Mouse (Mus musculus) R1 (cell line): Measurements from ENCODE around the gene Filip1.
A peak's percentile ranks its signal among the peaks of the same experiment; 100 is the strongest.

Experiments used
- DNase-seq: peaks from one replicate; pipeline ENCODE4 v3.0.0-alpha.2; 2018; ENCODE audit warnings: low read depth, low spot score

Gene Filip1

DNA sequence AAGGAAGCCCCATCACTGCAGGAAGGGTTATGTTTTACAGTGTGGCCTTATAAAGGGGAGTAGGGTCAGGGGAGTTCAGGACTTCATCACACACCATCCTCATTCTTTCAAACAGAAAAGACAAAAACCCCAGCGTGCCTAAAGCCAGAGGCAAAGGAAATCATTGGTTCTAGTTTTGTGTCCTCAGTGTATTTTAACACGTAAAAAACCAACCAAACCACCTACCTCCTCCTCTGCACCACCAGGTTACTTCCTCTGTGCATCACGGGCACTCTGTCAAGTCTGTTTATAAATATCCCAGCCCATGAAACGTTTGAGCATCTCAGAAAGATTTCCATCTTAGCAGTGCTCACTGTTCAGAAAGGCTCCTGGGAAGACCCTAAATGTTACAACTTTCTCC lies 98.4 kb downstream of the Filip1 start:
- no peak for DNase-seq

GRCm38 (mm10) chr9:79912971-79913370 lies 99.7 kb downstream of the Filip1 start:
- no peak for DNase-seq

DNA sequence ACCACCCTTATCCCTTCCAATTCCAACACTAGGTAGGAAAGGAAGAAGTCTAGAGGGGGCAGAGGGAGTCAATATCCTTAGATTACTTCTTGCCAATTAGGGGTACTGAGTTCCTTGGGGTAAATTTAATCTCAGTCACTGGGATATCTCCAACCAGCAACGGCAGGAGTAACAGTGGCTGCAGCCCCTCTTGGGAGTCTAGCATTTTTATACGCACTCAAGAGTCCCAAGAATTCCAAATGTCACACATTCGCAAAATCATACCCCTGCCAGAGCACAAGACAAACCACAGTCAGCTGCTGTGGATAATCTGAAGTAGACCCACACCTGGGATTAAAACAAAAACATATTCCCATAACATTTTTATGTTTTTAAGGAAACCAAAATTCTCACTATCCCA lies 102.5 kb downstream of the Filip1 start:
- no peak for DNase-seq

DNA sequence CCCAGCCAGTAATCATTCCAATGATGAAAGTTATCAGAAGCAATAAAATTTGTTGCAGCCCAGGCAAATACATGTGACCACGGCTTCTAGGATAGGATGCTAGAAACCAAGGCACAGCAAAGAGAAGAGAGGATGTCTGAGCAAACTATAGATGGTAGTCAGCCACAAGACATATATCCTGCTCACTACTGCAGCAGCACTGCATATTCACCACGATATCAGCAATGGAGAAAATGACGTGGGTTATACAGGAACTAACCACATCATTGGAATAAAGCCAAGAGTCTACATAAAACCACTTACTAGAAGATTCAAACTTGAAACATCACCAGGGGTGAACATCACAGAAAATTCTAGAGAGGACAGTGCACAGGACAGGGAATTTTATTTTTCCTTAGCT lies 113.8 kb downstream of the Filip1 start:
- no peak for DNase-seq

GRCm38 (mm10) chr9:79894665-79895064 lies 118.0 kb downstream of the Filip1 start:
- no peak for DNase-seq

- no peak for DNase-seq
Measured at GRCm38 (mm10) chr9:79893841-79894612, 118.6 kb downstream of the Filip1 start.

- DNase-seq = no peak
Measured at GRCm38 (mm10) chr9:79892183-79892582, 120.5 kb downstream of the Filip1 start.

DNA sequence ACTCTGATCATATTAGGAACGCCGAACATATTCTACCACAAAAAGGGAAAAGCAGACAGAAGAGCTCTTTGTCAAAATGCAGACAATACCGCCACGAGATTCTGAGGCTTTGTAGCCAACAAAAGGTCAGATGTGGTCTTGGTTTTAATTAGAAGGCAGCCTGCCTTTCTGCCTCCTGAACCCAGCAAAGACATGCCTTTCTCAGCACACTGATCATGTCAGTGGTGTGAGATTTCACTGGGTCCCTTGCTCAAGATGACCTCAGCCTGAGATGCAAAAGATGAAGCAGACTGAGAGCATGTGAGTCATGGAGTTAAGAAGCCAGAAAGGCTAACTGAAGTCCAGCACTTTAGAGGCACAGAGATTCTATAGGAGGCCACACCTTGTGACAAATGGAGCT lies 122.2 kb downstream of the Filip1 start:
- DNase-seq = no peak

DNA sequence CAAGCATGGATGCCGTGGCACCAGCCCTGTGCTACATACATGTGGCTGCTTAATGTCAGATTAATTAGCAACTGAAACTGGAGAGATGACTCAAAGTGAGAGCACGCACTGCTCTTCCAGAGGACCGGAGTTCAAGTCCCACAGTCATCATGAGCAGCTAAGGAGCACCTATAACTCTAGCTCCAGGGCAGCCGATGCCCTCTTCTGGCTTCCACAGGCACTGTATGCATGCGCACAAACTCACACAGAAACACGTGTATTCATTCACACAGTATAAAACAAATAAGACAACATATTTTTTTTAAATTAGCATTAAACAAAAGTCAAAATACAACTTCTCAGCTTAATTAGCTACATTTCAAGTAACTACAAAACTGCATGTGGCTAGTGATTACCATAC lies 123.5 kb downstream of the Filip1 start:
- no peak for DNase-seq

- DNase-seq = no peak
Measured at GRCm38 (mm10) chr9:79885244-79886210, 127.1 kb downstream of the Filip1 start.

DNA sequence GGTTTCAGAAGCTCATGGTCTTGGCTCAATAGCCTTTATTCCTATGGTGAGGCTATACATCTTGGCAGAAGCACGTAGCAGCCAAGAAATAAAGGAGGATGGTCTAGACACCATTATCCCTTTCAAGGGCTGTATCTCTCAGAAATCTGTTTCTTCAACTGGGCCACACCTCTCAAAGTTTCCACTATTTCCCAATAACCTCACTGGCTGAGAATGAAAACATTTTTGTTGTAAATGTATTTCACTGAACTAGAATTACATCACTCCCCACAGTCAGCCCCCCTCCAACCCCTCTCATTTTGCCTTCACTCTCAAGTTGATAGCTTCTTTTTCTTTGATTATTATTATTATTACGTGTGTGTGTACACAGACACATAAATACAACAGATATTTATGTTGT lies 129.5 kb downstream of the Filip1 start:
- no peak for DNase-seq

DNA sequence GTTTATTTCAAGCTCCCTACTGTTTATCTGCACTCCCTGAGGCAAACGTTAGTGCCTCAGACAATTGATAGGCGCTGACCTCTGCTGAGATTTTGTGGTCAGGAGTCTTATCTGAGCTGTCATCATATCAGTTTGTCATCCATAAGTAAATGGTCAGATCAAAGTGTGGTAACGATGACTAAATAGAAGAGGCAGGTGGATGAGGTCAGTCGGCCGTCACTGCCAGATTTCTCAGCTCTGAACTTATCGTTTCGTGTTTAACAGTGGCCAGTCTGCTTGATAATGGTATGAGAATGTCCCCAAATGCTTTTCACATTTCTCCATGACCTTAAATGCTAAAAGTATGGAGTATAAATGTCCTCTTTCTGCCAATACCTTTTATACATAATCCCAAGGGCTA lies 132.6 kb downstream of the Filip1 start:
- no peak for DNase-seq

DNA sequence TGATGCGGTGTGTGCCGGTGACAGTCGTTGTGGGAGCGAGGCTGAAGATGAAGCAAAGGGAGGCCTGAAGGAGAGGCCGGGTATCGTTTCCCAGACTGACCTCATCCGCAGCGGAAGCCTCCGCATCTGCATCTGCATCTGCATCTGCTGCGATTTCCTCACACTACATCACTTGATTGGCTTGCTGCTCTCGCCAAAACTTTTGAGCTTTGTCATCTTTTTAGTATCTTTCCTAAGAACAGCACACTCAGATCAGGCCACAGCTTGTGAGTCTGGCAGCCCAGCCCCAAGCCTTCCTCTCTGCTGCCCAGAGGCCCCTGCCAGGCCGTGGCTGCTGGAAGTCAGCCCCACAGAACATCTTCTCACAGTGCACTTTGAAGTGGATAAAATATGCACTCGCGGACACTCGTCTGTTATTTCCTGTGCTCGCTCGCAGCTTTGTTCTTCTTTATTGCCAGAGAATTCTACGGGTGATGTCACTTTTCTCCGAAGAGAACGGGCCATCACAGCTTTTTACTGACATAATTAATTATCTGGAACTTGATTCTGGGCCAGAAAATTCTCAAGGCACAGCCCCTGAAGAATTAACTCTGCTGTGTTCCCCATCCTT lies 137.0 kb downstream of the Filip1 start:
- DNase-seq = no peak

DNA sequence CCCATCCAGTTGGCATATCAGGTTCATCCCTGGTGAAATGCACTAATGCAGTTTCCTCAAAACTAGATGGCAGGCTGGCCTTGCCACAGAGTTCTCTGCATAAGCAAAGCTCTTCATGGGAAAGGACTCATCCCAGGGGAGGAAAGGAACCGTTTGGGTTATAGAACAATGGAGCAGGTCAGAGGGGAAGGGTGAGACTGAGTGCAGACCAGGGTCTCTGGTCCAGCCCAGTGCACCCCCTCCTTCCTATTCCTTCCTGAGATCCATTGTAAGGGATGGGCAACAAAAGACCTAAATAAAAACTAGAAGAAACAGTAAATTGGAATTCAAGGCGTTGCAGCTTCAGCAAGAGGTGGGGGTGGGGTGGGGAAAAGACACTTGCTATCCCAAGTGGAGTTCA lies 140.1 kb downstream of the Filip1 start:
- no peak for DNase-seq

DNA sequence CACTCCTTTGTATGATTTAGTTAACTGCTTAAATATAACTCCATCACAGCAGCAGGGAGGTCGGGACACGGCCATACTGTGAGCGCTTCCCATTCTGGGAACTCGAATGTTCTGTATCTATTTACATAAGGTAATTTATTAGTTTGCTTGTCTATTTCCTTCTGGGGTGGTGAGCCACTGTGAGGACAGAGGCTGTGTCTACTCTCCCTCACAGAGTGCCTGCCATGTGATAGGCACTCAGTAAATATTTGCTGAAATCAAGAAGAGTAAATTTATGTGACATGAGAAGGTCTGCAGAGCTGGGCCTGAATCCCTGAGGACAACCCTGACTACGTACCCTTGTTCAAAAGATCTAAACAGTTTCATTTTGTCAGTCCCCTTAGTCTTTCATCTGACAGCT lies 143.1 kb downstream of the Filip1 start:
- no peak for DNase-seq

GRCm38 (mm10) chr9:79865998-79866397 lies 146.7 kb downstream of the Filip1 start:
- peak; percentile 12 for DNase-seq

DNA sequence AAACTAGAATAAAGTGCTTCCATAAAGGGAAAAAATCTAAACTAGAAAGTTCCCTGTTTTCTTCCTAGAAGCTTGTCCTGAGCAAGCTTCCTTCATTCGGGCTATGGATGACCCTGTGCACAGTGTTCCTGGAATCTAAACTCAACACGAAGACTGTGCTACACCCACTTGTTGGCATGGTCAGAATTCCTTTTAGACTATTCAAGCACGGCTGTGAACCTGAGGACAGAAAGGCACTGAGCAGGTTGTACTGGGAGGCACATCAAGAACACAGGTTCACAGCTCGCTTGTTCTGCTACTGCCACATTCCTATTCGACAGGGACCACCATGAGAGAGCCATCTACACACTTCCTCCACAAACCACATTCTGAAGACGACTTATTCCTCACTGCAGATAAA lies 150.1 kb downstream of the Filip1 start:
- DNase-seq = no peak

- no peak for DNase-seq
Measured at GRCm38 (mm10) chr9:79847099-79847498, 165.6 kb downstream of the Filip1 start.

GRCm38 (mm10) chr9:79842615-79843014 lies 170.0 kb downstream of the Filip1 start:
- no peak for DNase-seq

- DNase-seq = no peak
Measured at GRCm38 (mm10) chr9:79842028-79842427, 170.6 kb downstream of the Filip1 start.

- DNase-seq = no peak
Measured at GRCm38 (mm10) chr9:79831294-79831693, 181.4 kb downstream of the Filip1 start.

DNA sequence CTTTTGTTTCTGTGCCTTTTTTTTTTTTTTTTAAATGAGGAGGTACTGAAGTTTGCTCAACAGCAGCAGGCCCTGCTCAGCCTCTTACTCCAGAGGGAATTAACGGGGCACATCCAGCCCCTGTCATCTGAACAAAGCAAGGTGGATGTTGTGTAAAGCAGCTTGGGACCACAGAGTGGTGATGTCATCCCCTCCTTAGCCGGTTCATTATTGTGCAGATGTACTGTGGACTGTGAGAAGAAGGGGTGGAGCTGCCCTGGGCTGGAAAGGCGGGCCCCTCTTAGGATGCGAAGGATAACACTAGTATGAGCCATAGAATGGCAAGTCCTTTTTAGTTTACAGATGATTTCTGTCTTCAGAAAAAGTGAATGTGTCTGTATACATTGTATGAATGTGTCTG lies 181.8 kb downstream of the Filip1 start:
- DNase-seq = peak; percentile 78
